Mouse (Mus musculus) cerebellum, postnatal 14 days (tissue): ENCODE measurements around the gene Olfr399.

Source experiments
- DNase-seq, 2 experiments: peaks; one replicate each; pipeline ENCODE4 v3.0.0; 2021; ENCODE audit warnings: mixed read lengths in 2 of 2

Olfr399 gene

GRCm38 (mm10) chr11:74056451-74056850 is at the start of gene Olfr399, which contains the start of gene Olfr139:
TSS of gene Olfr399 (minus strand) at chr11:74056615.
TSS of gene Olfr139 (minus strand) at chr11:74056551.
- DNase-seq = no peak

DNA sequence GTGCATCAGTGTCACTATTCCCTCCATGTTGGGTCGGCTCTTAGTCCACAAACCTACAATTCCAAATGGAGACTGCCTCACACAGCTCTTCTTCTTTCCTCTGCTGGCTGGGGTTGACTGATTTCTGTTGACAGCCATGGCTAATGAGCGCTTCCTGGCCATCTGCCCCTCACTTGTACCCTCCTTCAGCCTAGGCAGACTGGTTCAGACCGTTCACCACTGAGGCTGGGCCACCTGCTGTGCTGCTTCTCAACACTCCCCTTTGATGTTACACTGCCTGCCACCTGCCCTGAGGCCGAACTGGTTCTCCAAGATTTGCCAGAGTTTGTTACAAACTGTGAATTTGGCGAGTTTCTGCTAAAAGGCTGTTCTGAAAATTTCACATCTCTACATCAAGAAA is 48.7 kb upstream of the Olfr399 start:
- DNase-seq = peak; percentile 70 to 81

DNA sequence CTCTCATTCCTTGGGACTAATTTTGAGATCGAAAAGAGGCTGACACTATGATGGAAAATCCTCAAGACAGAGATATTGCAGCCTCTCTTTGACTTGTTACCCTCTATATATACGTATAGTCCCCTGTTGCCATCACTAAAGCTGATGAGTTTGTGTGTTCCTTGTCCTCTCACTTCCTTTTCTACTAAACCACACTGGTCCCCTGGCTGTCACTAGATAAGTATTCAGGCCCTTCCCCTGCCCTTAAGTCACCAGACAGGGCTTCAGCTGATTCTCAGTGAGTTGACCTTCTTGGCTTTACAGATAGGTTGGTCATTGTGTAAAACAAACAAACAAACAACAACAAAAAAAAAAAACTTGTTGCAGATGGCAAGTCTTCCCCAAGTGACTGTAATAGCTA is 45.1 kb upstream of the Olfr399 start:
- no peak for DNase-seq

- no peak for DNase-seq
Observed at GRCm38 (mm10) chr11:74100724-74101123, 44.3 kb upstream of the Olfr399 start.

GRCm38 (mm10) chr11:74069655-74070054 is 13.2 kb upstream of the Olfr399 start, which contains the start of gene Zfp616:
TSS of gene Zfp616 (plus strand) at chr11:74069955.
- DNase-seq = no peak

GRCm38 (mm10) chr11:74051347-74051746 is 5.1 kb downstream of the Olfr399 start:
- no peak for DNase-seq
